Mouse (Mus musculus) liver, embryonic 16.5 days (tissue): ENCODE measurements at regions not wholly inside any gene's neighbourhood (a gene's known extent, or its start where the extent isn't known, plus 50 kb on each side); places are given as distances from the start of the nearest gene placed in this dataset.
"Not testable (repeated sequence)": the region's sequence is repeated elsewhere in the genome, so short reads cannot be mapped to it uniquely, and the experiment has no call there.

Source experiments
- ATAC-seq: fragments of 200-750 bp; cut with Nextera tagmentation; 2 replicates; pipeline ENCODE4 v1.8.0; 2017; ENCODE audit warnings: low read depth, mild to moderate bottlenecking, moderate number of reproducible peaks, moderate library complexity
- H3K27ac ChIP-seq: fragments of 300-500 bp; sonication (generic); 2 replicates; pipeline ENCODE4 v1.5.1; 2014; ENCODE audit warnings: mild to moderate bottlenecking, low read length
- H3K27me3 ChIP-seq: fragments of 300-500 bp; sonication (generic); 2 replicates; pipeline ENCODE4 v1.6.1; 2014; ENCODE audit warnings: low read depth, low read length, mixed read lengths; ENCODE audit not compliant: control insufficient read depth, insufficient read depth
- H3K36me3 ChIP-seq: fragments of 300-500 bp; sonication (generic); 2 replicates; pipeline ENCODE4 v1.6.1; 2014; ENCODE audit warnings: mild to moderate bottlenecking; ENCODE audit not compliant: control insufficient read depth, insufficient read depth
- H3K4me1 ChIP-seq: fragments of 300-500 bp; sonication (generic); 2 replicates; pipeline ENCODE4 v1.6.1; 2014; ENCODE audit warnings: low read depth, low read length, mixed read lengths; ENCODE audit not compliant: control insufficient read depth
- H3K4me2 ChIP-seq: fragments of 300-500 bp; sonication (generic); 2 replicates; pipeline ENCODE4 v1.6.1; 2014; ENCODE audit warnings: low read depth, low read length, mixed read lengths
- H3K4me3 ChIP-seq: fragments of 300-500 bp; sonication (generic); 2 replicates; pipeline ENCODE4 v1.5.1; 2014; ENCODE audit warnings: low read depth, mild to moderate bottlenecking, low read length
- H3K9ac ChIP-seq: fragments of 300-500 bp; sonication (generic); 2 replicates; pipeline ENCODE4 v1.6.1; 2014; ENCODE audit warnings: low read depth, low read length
- H3K9me3 ChIP-seq: fragments of 300-500 bp; sonication (generic); replicated peaks from 2 replicates; pipeline ENCODE4 v1.6.1; 2016; ENCODE audit warnings: low read length; ENCODE audit not compliant: control insufficient read depth
- WGBS: fragments of 180-500 bp; shearing (Covaris S2); extraction: QIAGEN DNeasy Blood & Tissue Kit; methylation state at CpG from one replicate; pipeline ENCODE4 v1.1.7; 2014; ENCODE audit not compliant: insufficient replicate concordance; 5-methylcytosine and 5-hydroxymethylcytosine counted together

DNA sequence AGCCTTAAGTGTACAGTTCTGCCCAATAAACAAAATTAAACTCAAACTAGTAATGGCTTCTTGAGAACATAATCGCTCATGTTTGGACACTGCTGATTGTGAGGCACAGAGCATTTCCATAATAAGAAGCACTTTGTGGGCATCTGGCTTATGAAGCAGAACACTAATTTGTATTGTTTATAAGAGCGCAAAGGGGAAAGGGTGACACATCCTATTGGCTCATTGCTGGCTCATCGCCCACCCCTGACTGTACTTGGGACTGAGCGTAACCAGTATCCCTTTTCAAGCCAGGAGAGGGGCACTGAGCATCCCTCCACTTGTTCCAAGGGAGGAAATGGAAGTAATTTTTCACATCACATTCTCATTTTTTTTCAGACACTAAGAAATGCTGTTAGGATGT, 288.0 kb downstream of the Sfmbt2 start:
- ATAC-seq: no peak

DNA sequence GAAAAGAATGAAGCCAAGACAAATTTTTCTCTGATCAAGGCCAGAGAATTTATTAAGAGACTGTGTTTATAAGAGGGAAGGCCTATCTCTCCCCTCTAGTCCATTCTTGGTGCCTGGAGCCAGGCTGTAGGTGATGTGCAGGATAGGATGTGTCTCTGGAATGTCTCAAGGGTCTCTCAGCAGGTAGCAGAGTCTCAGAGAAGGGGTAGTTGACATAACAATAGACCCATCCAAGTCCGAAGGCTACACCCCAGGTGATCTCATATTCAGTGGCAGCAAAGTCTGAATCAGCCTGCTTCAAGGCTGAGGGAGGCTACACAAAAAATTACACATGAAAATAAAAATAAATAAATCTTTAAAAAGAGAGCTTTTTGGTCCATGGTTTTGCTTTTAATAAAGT, 297.6 kb downstream of the Sfmbt2 start:
- WGBS: 45% methylated on average over 1 of the region's 1 CpGs
- not testable (repeated sequence) for H3K27me3 ChIP-seq, H3K4me3 ChIP-seq, ATAC-seq, H3K4me1 ChIP-seq, H3K36me3 ChIP-seq, H3K9ac ChIP-seq, H3K9me3 ChIP-seq, H3K27ac ChIP-seq, H3K4me2 ChIP-seq

More for the DNA sequence above, 288.0 kb downstream of the Sfmbt2 start:
- WGBS: 66% methylated on average over 4 of the region's 4 CpGs
- Histone ChIP-seq H3K27ac (no peak overlapping the region), H3K4me1 (no peaks in the 10 kb centered on the region), H3K9ac (no peak overlapping the region), H3K27me3 (no peaks in the 10 kb centered on the region), H3K4me2 (no peak overlapping the region), H3K9me3 (no peaks in the 10 kb centered on the region), H3K4me3 (no peak overlapping the region), H3K36me3 (no peaks in the 10 kb centered on the region)

DNA sequence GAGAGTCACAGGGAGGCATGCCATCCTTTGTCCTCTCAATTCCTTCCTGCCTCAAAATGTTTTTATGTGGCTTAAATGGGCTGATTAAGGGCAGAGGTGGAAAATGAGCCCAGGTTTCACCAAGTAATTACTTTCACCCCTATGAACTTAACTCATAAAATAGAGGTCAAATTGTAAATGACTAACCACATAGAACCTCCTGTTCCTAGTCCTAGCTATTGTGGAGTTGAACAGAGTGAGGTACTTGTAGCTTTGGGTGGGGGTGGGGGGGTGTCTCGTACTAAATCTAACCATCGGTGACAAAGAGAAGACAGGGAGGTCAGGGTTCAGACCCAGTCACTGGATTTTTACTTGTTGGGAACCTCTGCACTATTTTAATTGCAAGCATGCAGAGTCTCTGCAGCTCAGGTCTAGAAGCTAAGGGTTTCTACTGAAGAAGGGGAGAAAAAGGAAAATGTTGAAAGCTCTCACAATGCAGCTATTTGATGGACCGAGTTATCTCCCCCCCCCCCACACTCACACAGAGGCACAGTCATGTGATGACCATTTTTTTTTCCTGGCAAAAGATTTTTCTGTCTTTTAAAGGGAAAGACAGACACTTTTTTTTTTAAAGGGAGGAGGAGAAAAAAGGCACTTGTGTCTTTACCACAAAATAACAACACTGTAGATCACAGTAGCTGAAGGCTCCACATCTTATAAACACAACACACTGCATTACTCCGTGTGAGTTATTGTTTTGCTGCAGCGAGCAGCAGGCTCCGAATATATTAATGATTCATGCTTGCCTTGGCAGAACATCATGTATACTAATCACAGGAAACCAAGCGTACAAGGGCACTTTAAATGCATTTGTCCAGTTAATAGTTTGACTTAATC, 300.4 kb downstream of the Sfmbt2 start:
- 64% methylated on average over 7 of the region's 7 CpGs for whole genome bisulfite sequencing

DNA sequence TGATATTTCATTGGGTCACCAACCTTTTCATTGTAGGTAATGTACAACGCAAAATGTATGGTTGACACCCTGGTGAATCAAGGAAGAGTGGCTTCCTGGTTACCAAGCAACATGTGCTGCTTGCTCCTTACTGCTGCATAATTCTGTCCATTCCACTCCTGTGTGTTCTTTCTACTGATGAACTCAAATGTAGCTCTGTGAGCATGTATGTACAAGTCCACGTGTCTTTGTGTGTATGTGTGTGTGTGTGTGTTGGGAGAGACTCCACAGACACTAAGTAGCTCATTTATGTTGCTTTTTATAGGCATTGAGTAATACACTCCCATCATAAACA, 301.0 kb downstream of the Sfmbt2 start:
- Histone ChIP-seq H3K4me3 (no peak overlapping the region), H3K9me3 (no peaks in the 10 kb centered on the region), H3K4me2 (no peak overlapping the region), H3K27me3 (no peaks in the 10 kb centered on the region), H3K27ac (no peak overlapping the region), H3K4me1 (no peaks in the 10 kb centered on the region), H3K9ac (no peak overlapping the region), H3K36me3 (no peaks in the 10 kb centered on the region)
- no peak for ATAC-seq
- WGBS: 77% methylated on average over 2 of the region's 2 CpGs

More for the DNA sequence above, 300.4 kb downstream of the Sfmbt2 start:
- no peaks in the 10 kb centered on the region for H3K4me1 ChIP-seq
- no peaks in the 10 kb centered on the region for H3K9me3 ChIP-seq
- H3K4me2 ChIP-seq: no peak overlapping the region
- H3K27me3 ChIP-seq: no peaks in the 10 kb centered on the region
- H3K36me3 ChIP-seq: no peaks in the 10 kb centered on the region
- no peak overlapping the region for H3K4me3 ChIP-seq
- no peak for ATAC-seq
- H3K27ac ChIP-seq: no peak overlapping the region
- H3K9ac ChIP-seq: no peak overlapping the region

DNA sequence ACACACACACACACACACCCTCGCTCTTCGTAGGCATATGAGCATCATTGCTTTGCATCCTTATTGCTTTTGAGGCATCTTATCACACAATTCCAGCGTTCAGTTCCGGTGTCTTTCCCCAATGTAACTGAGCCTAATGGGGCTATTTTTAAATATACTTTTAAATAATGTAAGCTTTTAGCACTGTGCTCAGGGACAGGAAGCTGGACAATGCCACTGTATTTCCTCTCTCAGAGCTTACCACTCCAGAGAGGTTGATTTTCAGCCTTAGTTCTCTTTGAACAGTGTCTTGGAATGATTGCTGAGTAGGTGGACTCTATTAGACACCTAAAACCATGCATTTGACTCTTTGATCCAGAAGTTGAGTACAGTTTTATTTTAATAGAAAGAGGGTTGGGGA, 301.9 kb downstream of the Sfmbt2 start:
- 24% methylated on average over 4 of the region's 4 CpGs for WGBS
- Histone ChIP-seq H3K36me3 (no peaks in the 10 kb centered on the region), H3K9me3 (no peaks in the 10 kb centered on the region), H3K9ac (no peak overlapping the region), H3K4me3 (no peak overlapping the region), H3K27me3 (no peaks in the 10 kb centered on the region), H3K27ac (no peak overlapping the region), H3K4me1 (no peaks in the 10 kb centered on the region), H3K4me2 (no peak overlapping the region)
- ATAC-seq: no peak

DNA sequence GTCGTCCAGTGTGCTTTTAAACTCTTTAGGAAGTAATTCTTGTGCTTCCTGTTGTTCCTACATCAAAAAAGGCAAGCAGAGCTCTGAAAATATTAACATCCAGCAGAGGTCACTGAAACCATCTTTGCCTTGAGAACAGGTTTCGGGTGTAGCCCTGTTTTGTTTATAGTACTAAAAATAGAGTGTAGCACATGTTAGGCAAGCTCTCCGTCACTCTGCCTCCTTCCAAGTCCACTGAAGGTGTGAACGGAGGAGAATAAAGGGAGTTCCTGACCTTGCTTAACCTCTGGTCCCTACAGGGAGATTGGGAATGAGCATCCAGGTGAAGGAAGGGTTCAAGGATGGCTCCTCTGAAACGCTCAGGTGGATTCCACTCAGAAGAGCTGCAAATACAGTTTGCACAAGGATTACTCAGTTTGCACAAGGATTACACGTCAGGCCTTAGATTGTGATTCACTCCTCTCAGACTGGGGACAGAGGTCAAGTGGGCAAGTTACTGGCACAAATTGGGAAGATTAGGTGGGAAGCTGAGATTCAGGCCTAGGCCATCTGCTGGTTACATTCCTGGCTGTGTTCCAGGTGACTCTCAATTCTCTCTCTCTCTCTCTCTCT, 304.5 kb downstream of the Sfmbt2 start:
- Histone ChIP-seq H3K27ac (no peak overlapping the region), H3K9me3 (no peaks in the 10 kb centered on the region), H3K4me1 (no peaks in the 10 kb centered on the region), H3K27me3 (no peaks in the 10 kb centered on the region), H3K4me2 (no peak overlapping the region), H3K9ac (no peak overlapping the region), H3K4me3 (no peak overlapping the region), H3K36me3 (no peaks in the 10 kb centered on the region)
- WGBS: 34% methylated on average over 6 of the region's 6 CpGs
- ATAC-seq: no peak

DNA sequence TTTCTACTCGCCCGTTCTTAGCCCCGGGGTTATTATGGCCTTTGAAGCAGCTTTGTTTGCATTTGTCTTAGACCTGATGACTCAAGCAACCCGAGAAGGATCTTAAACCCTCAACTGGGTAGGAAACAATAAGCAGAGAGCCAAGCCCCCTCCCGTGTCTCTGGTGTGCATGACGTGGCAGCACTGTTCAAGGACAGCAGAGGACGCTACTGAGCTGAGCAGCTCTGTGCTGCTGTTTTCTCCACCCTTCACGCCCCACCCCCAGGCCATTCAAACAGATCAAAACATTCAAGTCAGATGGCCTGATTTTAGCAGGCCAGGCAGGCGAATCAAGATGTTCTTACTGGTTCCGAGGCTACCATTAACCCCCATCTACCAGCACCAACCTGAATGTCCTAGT, 331.1 kb downstream of the Sfmbt2 start:
- H3K27ac ChIP-seq: no peak overlapping the region
- 37% methylated on average over 10 of the region's 10 CpGs for WGBS
- no peak overlapping the region for H3K4me3 ChIP-seq
- no peaks in the 10 kb centered on the region for H3K36me3 ChIP-seq
- no peaks in the 10 kb centered on the region for H3K9me3 ChIP-seq
- no peak for ATAC-seq
- H3K4me2 ChIP-seq: no peak overlapping the region
- H3K9ac ChIP-seq: no peak overlapping the region
- H3K27me3 ChIP-seq: no peaks in the 10 kb centered on the region
- H3K4me1 ChIP-seq: no peaks in the 10 kb centered on the region

DNA sequence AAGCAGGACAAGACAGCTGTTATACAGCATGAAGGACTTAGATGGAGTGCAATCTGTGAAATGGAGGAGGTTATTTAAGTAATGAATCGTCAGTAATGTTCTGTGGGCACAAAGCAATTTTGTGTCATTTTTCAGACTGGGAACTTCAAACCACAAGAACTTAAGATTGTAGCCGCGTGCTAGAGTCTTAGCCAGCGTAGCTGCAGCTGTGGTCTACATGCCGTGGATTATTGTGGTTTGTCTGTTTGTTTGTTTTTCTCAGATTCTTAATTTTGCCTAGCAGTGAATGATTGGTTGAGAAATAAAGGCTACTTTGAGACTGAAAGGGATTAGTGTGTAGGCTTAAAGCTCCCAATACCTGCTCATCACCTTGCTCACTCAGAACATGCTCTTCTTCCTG, 348.1 kb downstream of the Sfmbt2 start:
- 32% methylated on average over 5 of the region's 5 CpGs for WGBS
- no peaks in the 10 kb centered on the region for H3K9me3 ChIP-seq
- no peak for ATAC-seq
- no peak overlapping the region for H3K4me2 ChIP-seq
- no peak overlapping the region for H3K9ac ChIP-seq
- H3K4me1 ChIP-seq: no peaks in the 10 kb centered on the region
- H3K27me3 ChIP-seq: no peaks in the 10 kb centered on the region
- H3K27ac ChIP-seq: no peak overlapping the region
- H3K4me3 ChIP-seq: no peak overlapping the region
- H3K36me3 ChIP-seq: no peaks in the 10 kb centered on the region

DNA sequence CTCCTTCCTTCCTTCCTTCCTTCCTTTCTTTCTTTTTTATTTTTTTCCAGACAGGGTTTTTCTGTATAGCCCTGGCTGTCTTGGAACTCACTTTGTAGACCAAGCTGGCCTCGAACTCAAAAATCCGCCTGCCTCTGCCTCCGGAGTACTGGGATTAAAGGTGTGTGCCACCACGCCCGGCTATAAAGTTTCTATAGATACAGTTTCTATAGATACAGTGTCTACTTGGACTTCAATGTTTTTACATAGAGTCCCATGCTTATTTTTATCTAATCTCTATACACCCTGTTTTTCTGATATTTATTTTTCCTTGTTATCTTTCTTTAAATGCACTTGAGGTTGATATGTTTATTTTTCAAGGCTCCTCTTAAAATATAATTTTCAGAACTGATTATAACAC, 364.0 kb downstream of the Sfmbt2 start:
- not testable (repeated sequence) for H3K27me3 ChIP-seq, H3K27ac ChIP-seq, H3K9me3 ChIP-seq, H3K9ac ChIP-seq, H3K4me2 ChIP-seq, H3K4me3 ChIP-seq, H3K4me1 ChIP-seq, ATAC-seq, H3K36me3 ChIP-seq
- 67% methylated on average over 5 of the region's 5 CpGs for WGBS
